Mouse (Mus musculus) thymus, adult 2 months (tissue): ENCODE measurements around the gene Stx8. TPM values are rescaled to one million over a fixed set of nuclear protein-coding genes. Genes with fewer than 3 reads are reported as not detected.

Experiments used
- DNase-seq: peaks from one replicate; pipeline ENCODE4 v3.0.0; 2021
- H3K27ac ChIP-seq: fragments of 200-500 bp; 2 replicates; pipeline ENCODE4 v1.5.1; 2012; ENCODE audit warnings: low read length, control low read depth; ENCODE audit not compliant: control insufficient read depth, insufficient read depth
- H3K27me3 ChIP-seq: fragments of 200-500 bp; 2 replicates; pipeline ENCODE4 v1.6.1; 2012; ENCODE audit warnings: mild to moderate bottlenecking, low read length, moderate library complexity, mixed read lengths; ENCODE audit not compliant: control insufficient read depth, insufficient read depth
- H3K36me3 ChIP-seq: fragments of 200-500 bp; 2 replicates; pipeline ENCODE4 v1.6.1; 2012; ENCODE audit warnings: mild to moderate bottlenecking, low read length, moderate library complexity; ENCODE audit not compliant: control insufficient read depth, insufficient read depth
- H3K4me1 ChIP-seq: fragments of 200-500 bp; replicated peaks from 2 replicates; pipeline ENCODE4 v1.6.1; 2012; ENCODE audit warnings: low read length; ENCODE audit not compliant: control insufficient read depth, insufficient read depth
- H3K4me3 ChIP-seq: fragments of 200-500 bp; 2 replicates; pipeline ENCODE4 v1.5.1; 2012; ENCODE audit warnings: mild to moderate bottlenecking, low read length, control low read depth, moderate library complexity; ENCODE audit not compliant: control insufficient read depth, insufficient read depth
- CTCF ChIP-seq: fragments of 200-500 bp; IDR thresholded peaks from 2 replicates; pipeline ENCODE4 v1.5.1; 2012; ENCODE audit warnings: mild to moderate bottlenecking, control low read depth, low read length, moderate library complexity, borderline replicate concordance; ENCODE audit not compliant: control insufficient read depth, poor library complexity, insufficient read depth; ENCODE audit errors: extremely low read depth
- POLR2A ChIP-seq: fragments of 200-500 bp; IDR thresholded peaks from 2 replicates; pipeline ENCODE4 v1.6.1; 2012; ENCODE audit warnings: mild to moderate bottlenecking, low read length, control low read depth, moderate library complexity; ENCODE audit not compliant: control insufficient read depth, poor library complexity, insufficient read depth; ENCODE audit errors: extremely low read depth
- WGBS: fragments of 180-500 bp; shearing (Covaris S2); methylation state at CpG from one replicate; pipeline ENCODE4 v1.1.7; 2018; 5-methylcytosine and 5-hydroxymethylcytosine counted together
- polyA plus RNA-seq: library from polyadenylated mRNA; depleted of rRNA; stranded (reverse); fragments of >200 nt; gene quantifications from 2 replicates; pipeline ENCODE4 v1.2.3, GENCODE M21; 2012

The Stx8 gene
- polyA plus RNA-seq, 1 experiment, result 8.2 TPM

DNA sequence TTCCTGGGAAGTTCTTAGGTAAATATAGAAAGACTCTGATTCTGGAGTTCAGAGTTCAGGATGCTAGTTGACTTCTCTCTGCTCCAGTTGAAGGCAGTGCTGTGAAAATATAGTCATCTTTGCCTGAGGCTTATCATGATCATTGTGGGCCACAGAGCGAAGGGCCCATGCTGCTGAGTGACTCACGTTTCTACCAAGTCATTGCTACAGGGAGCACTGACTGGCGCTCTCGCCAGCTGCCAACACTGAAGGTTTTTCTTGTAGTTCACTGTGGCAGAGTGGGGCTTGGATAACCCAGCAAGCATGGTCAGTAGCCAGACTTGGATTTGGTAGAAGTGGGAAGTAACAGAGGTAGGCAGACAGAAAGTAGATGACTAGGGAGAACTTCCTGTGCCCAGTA lies 85.3 kb downstream of the Stx8 start:
- H3K4me1 ChIP-seq, result no peaks in the 10 kb centered on the region
- TF ChIP-seq CTCF (no peak), POLR2A (no peak)
- WGBS, result 93% methylated on average over 4 of the region's 4 CpGs
- no peak for DNase-seq
- no peaks in the 10 kb centered on the region for H3K36me3 ChIP-seq
- H3K27me3 ChIP-seq, result no peaks in the 10 kb centered on the region
- H3K4me3 ChIP-seq, result no peak overlapping the region
- no peak overlapping the region for H3K27ac ChIP-seq

DNA sequence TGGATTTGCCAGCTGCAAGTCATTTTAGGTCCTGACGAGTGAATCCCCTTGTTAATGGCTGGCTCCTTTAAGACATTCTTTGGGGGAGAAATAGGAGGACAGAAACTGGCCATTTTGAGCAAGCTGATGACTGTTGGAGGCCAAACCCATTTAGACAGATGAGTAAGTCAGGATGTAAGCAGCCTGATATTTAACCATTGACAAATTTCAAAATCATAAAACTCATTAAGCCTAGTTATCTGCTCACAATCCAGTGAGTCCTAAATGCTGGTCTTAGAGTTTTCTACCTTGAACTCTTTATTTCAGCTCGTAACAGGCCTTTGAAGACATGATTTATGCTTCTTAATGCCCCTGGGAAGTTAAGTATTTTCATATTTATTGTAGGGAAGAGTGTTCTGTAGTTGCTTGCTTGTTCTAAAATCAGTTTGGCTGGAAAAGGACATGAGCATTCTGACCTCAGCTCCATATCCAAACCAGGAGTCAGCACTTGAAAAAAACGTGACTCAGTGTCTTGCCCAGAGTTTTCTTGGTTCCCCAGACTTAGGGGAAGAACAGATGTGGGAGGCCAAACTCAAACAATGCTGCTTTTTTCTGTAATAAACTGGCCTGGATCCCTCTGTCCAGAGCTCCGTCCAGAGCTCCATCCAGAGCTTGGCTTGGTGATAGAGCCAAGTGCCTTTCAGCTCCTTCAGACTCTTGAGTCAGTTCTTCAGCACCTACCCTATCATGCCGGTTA lies 92.6 kb downstream of the Stx8 start:
- no peak for DNase-seq
- WGBS, result 95% methylated on average over 5 of the region's 5 CpGs
- no peaks in the 10 kb centered on the region; the same call in 1 of the 2 replicates for H3K4me1 ChIP-seq
- no peak overlapping the region for H3K4me3 ChIP-seq
- TF ChIP-seq CTCF (no peak), POLR2A (no peak)
- H3K27ac ChIP-seq, result no peak overlapping the region; the same call in 1 of the 2 replicates
- no peaks in the 10 kb centered on the region for H3K36me3 ChIP-seq
- no peaks in the 10 kb centered on the region for H3K27me3 ChIP-seq

DNA sequence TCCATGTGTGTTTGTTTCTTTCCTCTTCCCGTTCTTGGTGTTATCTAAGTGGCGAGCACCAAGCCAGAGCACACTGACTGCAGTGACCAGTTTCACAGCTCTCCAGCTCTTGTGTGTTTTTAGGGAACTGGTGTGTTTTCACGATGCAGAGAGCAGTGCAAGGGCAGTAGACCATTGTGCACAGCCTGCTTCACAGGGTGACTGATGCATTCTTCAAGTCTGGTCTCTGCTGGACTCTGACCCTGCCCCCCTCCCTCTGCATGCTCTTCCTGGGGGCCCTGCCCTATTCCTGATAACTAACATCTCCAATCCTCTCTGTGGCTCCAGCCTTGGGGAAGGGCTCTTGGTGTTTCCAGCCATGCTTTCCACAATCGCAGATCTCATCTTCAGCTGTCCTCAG lies 94.7 kb downstream of the Stx8 start:
- TF ChIP-seq POLR2A, result no peak
- no peak for TF ChIP-seq CTCF
- H3K27me3 ChIP-seq, result no peaks in the 10 kb centered on the region
- no peak overlapping the region for H3K4me3 ChIP-seq
- no peaks in the 10 kb centered on the region for H3K36me3 ChIP-seq
- WGBS, result 89% methylated on average over 4 of the region's 4 CpGs
- DNase-seq, result no peak
- no peak overlapping the region for H3K27ac ChIP-seq
- H3K4me1 ChIP-seq, result no peaks in the 10 kb centered on the region; the same call in 1 of the 2 replicates

DNA sequence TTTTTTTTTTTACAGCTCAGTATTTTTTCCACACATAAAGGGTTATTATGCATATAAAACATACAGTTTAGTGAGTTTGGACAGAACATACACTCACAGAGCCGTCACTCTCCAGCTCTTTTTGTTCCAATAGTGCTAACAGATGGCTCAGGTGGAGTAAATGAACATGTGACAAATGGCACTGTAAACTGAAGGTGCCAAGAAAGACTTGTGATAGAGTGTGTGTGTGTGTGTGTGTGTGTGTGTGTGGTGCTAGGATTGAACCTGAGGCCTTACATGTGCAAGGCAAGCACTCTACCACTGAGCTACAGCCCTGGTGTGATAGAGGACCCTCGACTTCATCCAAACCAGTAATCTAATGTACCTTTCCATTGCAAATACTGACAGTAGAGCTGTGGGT lies 96.1 kb downstream of the Stx8 start:
- H3K4me1 ChIP-seq, result no peaks in the 10 kb centered on the region; the same call in 1 of the 2 replicates
- no peaks in the 10 kb centered on the region for H3K27me3 ChIP-seq
- no peak for DNase-seq
- TF ChIP-seq POLR2A (no peak), CTCF (no peak)
- 97% methylated on average over 2 of the region's 2 CpGs for WGBS
- no peak overlapping the region for H3K27ac ChIP-seq
- no peaks in the 10 kb centered on the region for H3K36me3 ChIP-seq
- H3K4me3 ChIP-seq, result no peak overlapping the region

DNA sequence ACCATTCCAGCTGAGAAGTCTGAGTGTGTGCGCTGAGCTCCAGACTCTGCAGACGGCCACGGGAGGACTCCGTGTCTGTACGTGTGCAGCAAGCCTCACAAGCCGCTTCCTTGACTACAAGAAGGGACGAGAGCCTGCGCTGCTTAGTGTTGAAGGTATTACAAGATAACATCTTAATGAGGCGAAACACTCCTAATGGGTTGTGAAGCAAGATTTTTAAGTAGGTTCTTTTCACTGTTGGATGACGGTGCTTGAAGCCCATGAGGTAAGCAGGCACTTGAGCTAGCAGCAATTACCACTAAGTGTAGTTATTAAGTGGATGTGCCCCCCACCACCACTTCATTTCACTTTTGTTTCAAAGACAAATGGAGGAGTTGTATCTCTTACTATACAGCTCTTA lies 101.8 kb downstream of the Stx8 start:
- Histone ChIP-seq H3K4me1 (no peaks in the 10 kb centered on the region), H3K27ac (no peak overlapping the region), H3K36me3 (no peaks in the 10 kb centered on the region), H3K4me3 (no peak overlapping the region), H3K27me3 (no peaks in the 10 kb centered on the region)
- DNase-seq, result no peak
- TF ChIP-seq POLR2A (no peak), CTCF (no peak)
- WGBS, result 96% methylated on average over 10 of the region's 10 CpGs

DNA sequence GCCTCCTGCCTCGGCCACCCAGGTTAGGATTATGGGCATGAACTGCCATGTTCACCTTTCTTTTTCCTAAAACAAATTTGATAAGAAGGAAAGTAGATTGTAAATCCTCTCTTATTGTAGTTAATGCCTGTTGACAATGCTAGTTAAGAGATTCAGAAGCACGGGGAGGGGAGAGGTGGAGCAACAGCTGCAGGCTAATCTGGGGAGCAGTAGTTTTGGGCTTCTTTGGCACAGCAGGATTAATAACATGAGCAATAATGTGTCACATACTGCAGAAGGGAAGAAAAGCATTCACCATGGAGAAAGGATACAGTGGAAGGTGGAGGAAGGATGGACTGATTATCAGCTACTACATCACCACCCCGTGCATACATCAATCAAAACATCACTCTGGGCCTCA lies 104.1 kb downstream of the Stx8 start:
- TF ChIP-seq POLR2A, result no peak
- TF ChIP-seq CTCF, result no peak
- H3K27me3 ChIP-seq, result no peaks in the 10 kb centered on the region
- DNase-seq, result no peak
- 96% methylated on average over 3 of the region's 3 CpGs for WGBS
- no peaks in the 10 kb centered on the region for H3K36me3 ChIP-seq
- no peak overlapping the region for H3K4me3 ChIP-seq
- H3K4me1 ChIP-seq, result no peaks in the 10 kb centered on the region
- H3K27ac ChIP-seq, result no peak overlapping the region

DNA sequence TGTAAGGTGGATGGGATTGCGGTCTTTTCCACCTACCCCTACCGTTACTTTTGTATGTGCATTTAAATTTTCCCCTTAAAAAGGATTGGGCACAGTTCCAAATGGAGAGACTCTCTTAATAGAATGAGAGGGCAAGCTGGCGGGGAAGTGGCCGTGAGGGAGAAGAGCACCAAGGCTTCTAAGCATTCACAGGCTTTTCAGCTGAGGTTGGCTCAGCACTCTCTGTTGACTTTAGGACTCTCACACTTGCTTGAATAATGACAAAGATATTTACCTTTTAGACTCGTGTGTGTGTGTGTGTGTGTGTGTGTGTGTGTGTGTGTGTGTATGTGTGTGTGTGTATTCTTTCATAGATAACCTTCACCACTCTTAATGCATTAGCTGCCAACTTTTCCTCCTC lies 105.8 kb downstream of the Stx8 start:
- TF ChIP-seq POLR2A (no peak), CTCF (no peak)
- Histone ChIP-seq H3K27ac (no peak overlapping the region), H3K4me1 (no peaks in the 10 kb centered on the region), H3K36me3 (no peaks in the 10 kb centered on the region), H3K4me3 (no peak overlapping the region), H3K27me3 (no peaks in the 10 kb centered on the region)
- WGBS, result 91% methylated on average over 5 of the region's 5 CpGs
- DNase-seq, result no peak
